Mouse (Mus musculus) MEL (cell line): ENCODE results near the gene Chdh.

Experiments used
- CTCF ChIP-seq, 3 experiments: IDR thresholded peaks in 2 of 3; conservative IDR thresholded peaks in 1 of 3; 2 replicates each; pipeline ENCODE4 v1.5.1; 2011 to 2012; ENCODE audit warnings: low read length in 3 of 3, low read depth in 2 of 3, mild to moderate bottlenecking in 2 of 3, improper control_type of control experiment in 1 of 3, inconsistent platforms in 1 of 3, mixed read lengths in 1 of 3, moderate library complexity in 1 of 3; ENCODE audit not compliant: control insufficient read depth in 1 of 3, insufficient read depth in 1 of 3, poor library complexity in 1 of 3, severe bottlenecking in 1 of 3
- ELF1 ChIP-seq: IDR thresholded peaks from 2 replicates; pipeline ENCODE4 v1.6.1; 2014; ENCODE audit warnings: low read depth, mild to moderate bottlenecking, inconsistent platforms, low read length, improper control_type of control experiment, moderate library complexity
- ETS1 ChIP-seq: IDR thresholded peaks from 2 replicates; pipeline ENCODE4 v1.6.1; 2012; ENCODE audit warnings: low read depth, mild to moderate bottlenecking, inconsistent platforms, low read length, improper control_type of control experiment, moderate library complexity
- MEF2A ChIP-seq: IDR thresholded peaks from 2 replicates; pipeline ENCODE4 v1.6.1; 2014; ENCODE audit warnings: low read depth, mild to moderate bottlenecking, inconsistent platforms, low read length, improper control_type of control experiment; ENCODE audit not compliant: poor library complexity, insufficient replicate concordance, severe bottlenecking; ENCODE audit errors: extremely low read depth
- MXI1 ChIP-seq: IDR thresholded peaks from 2 replicates; pipeline ENCODE4 v1.6.1; 2011; ENCODE audit warnings: mild to moderate bottlenecking, low read depth, low read length, improper control_type of control experiment
- POLR2A ChIP-seq, 2 experiments: IDR thresholded peaks; 2 replicates each; pipeline ENCODE4 v1.6.1; 2011 to 2012; ENCODE audit warnings: low read length in 2 of 2, mild to moderate bottlenecking in 2 of 2, control low read depth in 1 of 2, improper control_type of control experiment in 1 of 2, low read depth in 1 of 2, moderate library complexity in 1 of 2; ENCODE audit not compliant: control insufficient read depth in 1 of 2, insufficient read depth in 1 of 2, poor library complexity in 1 of 2
- UBTF ChIP-seq: IDR thresholded peaks from 2 replicates; pipeline ENCODE4 v1.6.1; 2012; ENCODE audit warnings: low read depth, mild to moderate bottlenecking, inconsistent platforms, low read length, improper control_type of control experiment, moderate library complexity, borderline replicate concordance; ENCODE audit not compliant: insufficient read depth
- ZKSCAN1 ChIP-seq: IDR thresholded peaks from 2 replicates; pipeline ENCODE4 v1.6.1; 2012; ENCODE audit warnings: low read depth, mild to moderate bottlenecking, inconsistent platforms, low read length, improper control_type of control experiment, moderate library complexity

DNA sequence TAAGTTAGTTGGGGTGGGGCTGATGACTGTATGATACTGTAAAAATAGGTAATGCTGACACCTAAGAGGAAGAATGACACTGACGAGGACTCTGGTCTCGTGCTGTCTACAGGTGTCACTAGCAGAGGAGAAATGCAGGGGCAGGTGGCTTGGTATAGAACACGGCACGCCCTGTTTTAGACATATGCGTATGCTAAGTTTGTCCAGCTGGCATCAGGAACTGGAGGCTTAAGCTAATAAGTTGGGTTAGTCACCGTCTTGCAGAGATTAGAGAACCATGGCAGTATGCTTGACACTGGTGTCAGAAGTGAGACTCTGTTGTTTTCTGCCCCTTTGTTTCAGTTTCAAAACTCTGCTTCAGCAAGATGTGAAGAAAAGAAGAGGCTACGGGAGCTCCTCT lies 37.4 kb upstream of the Chdh start:
- TF ChIP-seq MXI1: no peak
- TF ChIP-seq ELF1: no peak
- no peak for TF ChIP-seq ETS1
- no peak for TF ChIP-seq UBTF
- no peak for TF ChIP-seq CTCF (IDR thresholded peaks at IDR 0.05 in 2 of 3, conservative IDR thresholded peaks at IDR 0.05 in 1 of 3; ENCODE audit: control insufficient read depth in 1 of 3, insufficient read depth in 1 of 3, low read depth in 2 of 3, low read length in 3 of 3, poor library complexity in 1 of 3, severe bottlenecking in 1 of 3)
- TF ChIP-seq MEF2A: no peak
- TF ChIP-seq ZKSCAN1: no peak
- TF ChIP-seq POLR2A (IDR thresholded peaks at IDR 0.05; ENCODE audit: control insufficient read depth in 1 of 2, insufficient read depth in 1 of 2, low read depth in 1 of 2, low read length in 2 of 2, poor library complexity in 1 of 2): no peak
